ENCODE assay signal across 21 mouse cellular contexts in genomic region chr12:30049818-30050217, GRCm38 (mm10).
DNase-seq lines count a peak whose midpoint lies in the region; ATAC-seq lines count a peak whose summit lies in the region.
"Had no signal": no experiment of that assay in that cellular context is flagged by ENCODE, and none has a peak within 500 bp of the region (broad histone marks: within the 10 kb centered on the region; RNA-seq: fewer than 3 reads in every experiment).

No protein-coding gene starts in this region.

- no peaks in the 10 kb centered on the region for H3K36me3 ChIP-seq in heart, embryonic 10.5 days
- no peaks in the 10 kb centered on the region for H3K36me3 ChIP-seq in neural tube, embryonic 13.5 days
- H3K36me3 ChIP-seq: embryonic facial prominence, embryonic 12.5 days; heart, embryonic 15.5 days; hindbrain, embryonic 13.5 days; intestine, embryonic 15.5 days; limb, embryonic 13.5 days; lung, embryonic 15.5 days; midbrain, embryonic 10.5 days had no signal

- peak; percentile 53; the same call in 1 of the 2 replicates for ATAC-seq in neural tube, embryonic 13.5 days (ENCODE audit: low read depth)
- ATAC-seq: intestine, embryonic 15.5 days; midbrain, embryonic 16.5 days; Patski had no signal

- 71% methylated on average over 9 of the region's 9 CpGs for WGBS in heart, embryonic 10.5 days
- 81% methylated on average over 9 of the region's 9 CpGs for WGBS in neural tube, embryonic 13.5 days

- no peaks in the 10 kb centered on the region for H3K9me3 ChIP-seq in heart, embryonic 10.5 days
- no peaks in the 10 kb centered on the region for H3K9me3 ChIP-seq in neural tube, embryonic 13.5 days
- H3K9me3 ChIP-seq: embryonic facial prominence, embryonic 12.5 days; heart, embryonic 15.5 days; hindbrain, embryonic 13.5 days; intestine, embryonic 15.5 days; limb, embryonic 13.5 days; lung, embryonic 15.5 days; midbrain, embryonic 10.5 days had no signal

- H3K9ac ChIP-seq in neural tube, embryonic 13.5 days = no peak overlapping the region
- H3K9ac ChIP-seq: embryonic facial prominence, embryonic 12.5 days; heart, embryonic 15.5 days; hindbrain, embryonic 13.5 days; intestine, embryonic 15.5 days; limb, embryonic 13.5 days; lung, embryonic 15.5 days had no signal

- no peak overlapping the region for H3K27ac ChIP-seq in heart, embryonic 10.5 days
- H3K27ac ChIP-seq in neural tube, embryonic 13.5 days (replicated peaks) = no peak overlapping the region
- H3K27ac ChIP-seq: embryonic facial prominence, embryonic 12.5 days; heart, adult 2 months; heart, embryonic 15.5 days; hindbrain, embryonic 13.5 days; intestine, embryonic 15.5 days; layer of hippocampus, adult 2 months; left cerebral cortex, adult 2 months; limb, embryonic 13.5 days; lung, embryonic 15.5 days; midbrain, embryonic 10.5 days; stomach, postnatal 0 days had no signal

- H3K27me3 ChIP-seq in heart, embryonic 10.5 days (ENCODE audit: insufficient read depth, poor library complexity, severe bottlenecking) = peaks cover 19% of the 10 kb centered on the region
- H3K27me3 ChIP-seq in neural tube, embryonic 13.5 days = no peaks in the 10 kb centered on the region
- H3K27me3 ChIP-seq: embryonic facial prominence, embryonic 12.5 days; intestine, embryonic 15.5 days; lung, embryonic 15.5 days had no signal

- peak; percentile 59 for DNase-seq in heart, embryonic 10.5 days (ENCODE audit: low spot score)
- no peak for DNase-seq in heart, adult 18-20 months
- DNase-seq in neural tube, embryonic 10.5 days (ENCODE audit: extremely low spot score, low spot score) = no peak
- peak; percentile 0 for DNase-seq in induced T-regulatory cell, adult 2 months (ENCODE audit: low read depth)
- no peak for DNase-seq in ovary, postnatal 14 days (ENCODE audit: low spot score)
- DNase-seq: gastrocnemius, postnatal 25 days had no signal

- H3K4me1 ChIP-seq in heart, embryonic 10.5 days = no peaks in the 10 kb centered on the region
- H3K4me1 ChIP-seq in neural tube, embryonic 13.5 days (replicated peaks) = no peaks in the 10 kb centered on the region
- H3K4me1 ChIP-seq: embryonic facial prominence, embryonic 12.5 days; heart, embryonic 15.5 days; hindbrain, embryonic 13.5 days; intestine, embryonic 15.5 days; limb, embryonic 13.5 days; lung, embryonic 15.5 days; midbrain, embryonic 10.5 days had no signal

- no peak overlapping the region for H3K4me2 ChIP-seq in neural tube, embryonic 13.5 days
- H3K4me2 ChIP-seq: embryonic facial prominence, embryonic 12.5 days; heart, embryonic 15.5 days; hindbrain, embryonic 13.5 days; intestine, embryonic 15.5 days; limb, embryonic 13.5 days; liver, embryonic 11.5 days; lung, embryonic 15.5 days had no signal

- H3K4me3 ChIP-seq in heart, embryonic 10.5 days = no peak overlapping the region
- H3K4me3 ChIP-seq in neural tube, embryonic 13.5 days = no peak overlapping the region
- H3K4me3 ChIP-seq: embryonic facial prominence, embryonic 12.5 days; heart, adult 2 months; heart, embryonic 15.5 days; hindbrain, embryonic 13.5 days; intestine, embryonic 15.5 days; layer of hippocampus, adult 2 months; left cerebral cortex, adult 2 months; limb, embryonic 13.5 days; lung, embryonic 15.5 days; midbrain, embryonic 10.5 days had no signal

Comparison
In these comparisons a context has a peak if more than half of its experiments do, and no peak if none do; other contexts are left out.
1. DNase-seq: peak in heart, embryonic 10.5 days (single experiment) and induced T-regulatory cell, adult 2 months (single experiment); none in heart, adult 18-20 months (0 of 2), neural tube, embryonic 10.5 days (single experiment) and ovary, postnatal 14 days (single experiment).